Mouse (Mus musculus): ENCODE results near the gene Ulk4. TPM values are rescaled to one million over a fixed set of nuclear protein-coding genes. Genes with fewer than 3 reads are reported as not detected.

The Ulk4 gene
- polyA plus RNA-seq (2015; fragmentation: Illumina TruSeq; extraction: RNeasy Lipid Tissue Mini Kit (QIAGEN cat#74804); ENCODE audit: low read depth, low replicate concordance): 2.7 TPM

GRCm38 (mm10) chr9:121277118-121278060 lies at the start of gene Ulk4:
TSS of gene Ulk4 (minus strand) at chr9:121277197.

GRCm38 (mm10) chr9:121297171-121298064 lies 20.4 kb upstream of the Ulk4 start, which contains the start of gene Trak1:
TSS of gene Trak1 (plus strand) at chr9:121297502.

GRCm38 (mm10) chr9:120929081-120929480 lies 347.9 kb downstream of the Ulk4 start, which contains the start of gene Ctnnb1:
TSS of gene Ctnnb1 (plus strand) at chr9:120929216.

Other genes with a start within 250 kb of the Ulk4 start
- gene Trak1, start 20.3 kb upstream of the Ulk4 start, polyA plus RNA-seq (2015; fragmentation: Illumina TruSeq; extraction: RNeasy Lipid Tissue Mini Kit (QIAGEN cat#74804); ENCODE audit: low read depth, low replicate concordance): 132 TPM
- gene Cck, start 218.5 kb upstream of the Ulk4 start, polyA plus RNA-seq (2015; fragmentation: Illumina TruSeq; extraction: RNeasy Lipid Tissue Mini Kit (QIAGEN cat#74804); ENCODE audit: low read depth, low replicate concordance): 748 TPM